Mouse (Mus musculus) cortical plate, adult 2 months (tissue): ENCODE results near the gene A630001G21Rik.

Experiments used
- CTCF ChIP-seq: fragments of 200-500 bp; IDR thresholded peaks from 2 replicates; pipeline ENCODE4 v1.5.1; 2011; ENCODE audit warnings: mild to moderate bottlenecking, control low read depth, low read length; ENCODE audit not compliant: insufficient read depth; ENCODE audit errors: extremely low read depth
- POLR2A ChIP-seq: fragments of 200-500 bp; IDR thresholded peaks from 2 replicates; pipeline ENCODE4 v1.6.1; 2011; ENCODE audit warnings: mild to moderate bottlenecking, low read length, control low read depth; ENCODE audit not compliant: insufficient read depth; ENCODE audit errors: extremely low read depth

- TF ChIP-seq CTCF (no peak), POLR2A (no peak)
Measured at GRCm38 (mm10) chr1:85810787-85811186, 32.3 kb upstream of the A630001G21Rik start.
